Mouse (Mus musculus) MEL (cell line): ENCODE measurements around the gene Lcmt1. TPM values are rescaled to one million over a fixed set of nuclear protein-coding genes. Genes with fewer than 3 reads are reported as not detected.
A peak's percentile ranks its signal among the peaks of the same experiment; 100 is the strongest.

Source experiments
- DNase-seq: peaks from one replicate; pipeline ENCODE4 v3.0.0; 2011; ENCODE audit warnings: low read depth, low spot score
- H3K27ac ChIP-seq: 2 replicates; pipeline ENCODE4 v1.5.1; 2012; ENCODE audit warnings: low read depth, mild to moderate bottlenecking, control low read depth, low read length, moderate library complexity; ENCODE audit not compliant: control insufficient read depth
- H3K27me3 ChIP-seq, 2 experiments: fragments of 150-350 bp in 1 of 2; sonication (generic) in 1 of 2; 2 replicates each; pipeline ENCODE4 v1.6.1; 2012; ENCODE audit warnings: low read length in 2 of 2, mild to moderate bottlenecking in 2 of 2, improper control_type of control experiment in 1 of 2, moderate library complexity in 1 of 2; ENCODE audit not compliant: insufficient read depth in 2 of 2, control insufficient read depth in 1 of 2
- H3K36me3 ChIP-seq, 2 experiments: 2 replicates each; pipeline ENCODE4 v1.6.1; 2012 to 2014; ENCODE audit warnings: low read length in 2 of 2, improper control_type of control experiment in 1 of 2, inconsistent platforms in 1 of 2, mild to moderate bottlenecking in 1 of 2; ENCODE audit not compliant: insufficient read depth in 2 of 2, control insufficient read depth in 1 of 2
- H3K4me1 ChIP-seq, 2 experiments: fragments of 150-350 bp in 1 of 2; sonication (generic) in 1 of 2; 2 replicates each; pipeline ENCODE4 v1.6.1; 2012; ENCODE audit warnings: low read length in 2 of 2, improper control_type of control experiment in 1 of 2, mild to moderate bottlenecking in 1 of 2; ENCODE audit not compliant: insufficient read depth in 2 of 2, control insufficient read depth in 1 of 2
- H3K4me3 ChIP-seq, 2 experiments: fragments of 150-350 bp in 1 of 2; sonication (generic) in 1 of 2; 2 replicates each; pipeline ENCODE4 v1.5.1; 2012; ENCODE audit warnings: low read depth in 2 of 2, low read length in 2 of 2, mild to moderate bottlenecking in 2 of 2, moderate library complexity in 2 of 2, control low read depth in 1 of 2, improper control_type of control experiment in 1 of 2; ENCODE audit not compliant: control insufficient read depth in 1 of 2, insufficient read depth in 1 of 2
- H3K79me2 ChIP-seq: 2 replicates; pipeline ENCODE4 v1.6.1; 2012; ENCODE audit warnings: mild to moderate bottlenecking, low read length, moderate library complexity; ENCODE audit not compliant: control insufficient read depth, poor library complexity, insufficient read depth
- H3K9ac ChIP-seq: 2 replicates; pipeline ENCODE4 v1.6.1; 2012; ENCODE audit warnings: low read depth, mild to moderate bottlenecking, control low read depth, low read length, moderate library complexity; ENCODE audit not compliant: control insufficient read depth, poor library complexity, severe bottlenecking
- H3K9me3 ChIP-seq: fragments of 150-350 bp; sonication (generic); replicated peaks from 2 replicates; pipeline ENCODE4 v1.6.1; 2012; ENCODE audit warnings: mild to moderate bottlenecking, low read length, improper control_type of control experiment, moderate library complexity; ENCODE audit not compliant: insufficient read depth
- CHD2 ChIP-seq: IDR thresholded peaks from 2 replicates; pipeline ENCODE4 v1.6.1; 2011; ENCODE audit warnings: low read length, improper control_type of control experiment
- ELF1 ChIP-seq: IDR thresholded peaks from 2 replicates; pipeline ENCODE4 v1.6.1; 2014; ENCODE audit warnings: low read depth, mild to moderate bottlenecking, inconsistent platforms, low read length, improper control_type of control experiment, moderate library complexity
- GATA1 ChIP-seq: IDR thresholded peaks from 2 replicates; pipeline ENCODE4 v1.6.1; 2011; ENCODE audit warnings: low read depth, low read length, improper control_type of control experiment
- HCFC1 ChIP-seq: IDR thresholded peaks from 2 replicates; pipeline ENCODE4 v1.6.1; 2012; ENCODE audit warnings: low read depth, mild to moderate bottlenecking, inconsistent platforms, low read length, improper control_type of control experiment, moderate library complexity
- KAT2A ChIP-seq: conservative IDR thresholded peaks from 2 replicates; pipeline ENCODE4 v1.6.1; 2012; ENCODE audit warnings: low read depth, low read length, improper control_type of control experiment, inconsistent platforms
- MAX ChIP-seq: IDR thresholded peaks from 2 replicates; pipeline ENCODE4 v1.6.1; 2011; ENCODE audit warnings: low read length, improper control_type of control experiment
- MAZ ChIP-seq: IDR thresholded peaks from 2 replicates; pipeline ENCODE4 v1.6.1; 2012; ENCODE audit warnings: low read depth, mild to moderate bottlenecking, inconsistent platforms, low read length, improper control_type of control experiment
- MXI1 ChIP-seq: IDR thresholded peaks from 2 replicates; pipeline ENCODE4 v1.6.1; 2011; ENCODE audit warnings: mild to moderate bottlenecking, low read depth, low read length, improper control_type of control experiment
- MYC ChIP-seq: IDR thresholded peaks from 2 replicates; pipeline ENCODE4 v1.6.1; 2011; ENCODE audit warnings: low read depth, mild to moderate bottlenecking, low read length, improper control_type of control experiment, moderate library complexity
- NELFE ChIP-seq: IDR thresholded peaks from 2 replicates; pipeline ENCODE4 v1.6.1; 2011; ENCODE audit warnings: low read depth, low read length, improper control_type of control experiment
- NRF1 ChIP-seq: IDR thresholded peaks from 2 replicates; pipeline ENCODE4 v1.6.1; 2014; ENCODE audit warnings: low read depth, mild to moderate bottlenecking, inconsistent platforms, low read length, improper control_type of control experiment, moderate library complexity; ENCODE audit not compliant: poor library complexity, insufficient read depth, severe bottlenecking
- POLR2A ChIP-seq, 2 experiments: IDR thresholded peaks; 2 replicates each; pipeline ENCODE4 v1.6.1; 2011 to 2012; ENCODE audit warnings: low read length in 2 of 2, mild to moderate bottlenecking in 2 of 2, control low read depth in 1 of 2, improper control_type of control experiment in 1 of 2, low read depth in 1 of 2, moderate library complexity in 1 of 2; ENCODE audit not compliant: control insufficient read depth in 1 of 2, insufficient read depth in 1 of 2, poor library complexity in 1 of 2
- POLR2AphosphoS2 ChIP-seq: IDR thresholded peaks from 2 replicates; pipeline ENCODE4 v1.6.1; 2011; ENCODE audit warnings: low read length, improper control_type of control experiment
- RAD21 ChIP-seq: IDR thresholded peaks from 2 replicates; pipeline ENCODE4 v1.6.1; 2011; ENCODE audit warnings: mild to moderate bottlenecking, low read depth, low read length, improper control_type of control experiment
- RCOR1 ChIP-seq: IDR thresholded peaks from 2 replicates; pipeline ENCODE4 v1.6.1; 2012; ENCODE audit warnings: low read depth, mild to moderate bottlenecking, inconsistent platforms, low read length, improper control_type of control experiment
- SIN3A ChIP-seq: IDR thresholded peaks from 2 replicates; pipeline ENCODE4 v1.6.1; 2012; ENCODE audit warnings: low read length, improper control_type of control experiment, inconsistent platforms
- TBP ChIP-seq: IDR thresholded peaks from 2 replicates; pipeline ENCODE4 v1.8.0; 2011; ENCODE audit warnings: low read depth, low read length, improper control_type of control experiment
- TCF12 ChIP-seq: IDR thresholded peaks from 2 replicates; pipeline ENCODE4 v1.6.1; 2014; ENCODE audit warnings: low read depth, mild to moderate bottlenecking, inconsistent platforms, low read length, improper control_type of control experiment, moderate library complexity
- ZKSCAN1 ChIP-seq: IDR thresholded peaks from 2 replicates; pipeline ENCODE4 v1.6.1; 2012; ENCODE audit warnings: low read depth, mild to moderate bottlenecking, inconsistent platforms, low read length, improper control_type of control experiment, moderate library complexity
- ZMIZ1 ChIP-seq: IDR thresholded peaks from 2 replicates; pipeline ENCODE4 v1.6.1; 2012; ENCODE audit warnings: low read depth, mild to moderate bottlenecking, inconsistent platforms, low read length, improper control_type of control experiment, moderate library complexity
- ZNF384 ChIP-seq: IDR thresholded peaks from 2 replicates; pipeline ENCODE4 v1.6.1; 2012; ENCODE audit warnings: low read depth, mild to moderate bottlenecking, inconsistent platforms, low read length, improper control_type of control experiment
- polyA plus RNA-seq, 2 experiments: library from polyadenylated mRNA; stranded (reverse) in 1 of 2; unstranded in 1 of 2; fragments of >175 nt in 1 of 2; fragments of >200 nt in 1 of 2; gene quantifications; 2 replicates each; pipeline versions ENCODE4 v1.2.1 to v1.2.4; 2012; ENCODE audit warnings: low replicate concordance in 2 of 2, low read depth in 1 of 2; ENCODE audit not compliant: insufficient read length in 2 of 2, insufficient read depth in 1 of 2, missing spikeins in 1 of 2
- total RNA-seq: library from RNA; depleted of rRNA; stranded (reverse); fragments of 300-350 nt; gene quantifications from 2 replicates; pipeline ENCODE4 v1.2.3, GENCODE M21; 2012

Gene Lcmt1
- total and polyA plus RNA-seq, 3 experiments: 44.4 to 51.7 TPM; not detected in 1

DNA sequence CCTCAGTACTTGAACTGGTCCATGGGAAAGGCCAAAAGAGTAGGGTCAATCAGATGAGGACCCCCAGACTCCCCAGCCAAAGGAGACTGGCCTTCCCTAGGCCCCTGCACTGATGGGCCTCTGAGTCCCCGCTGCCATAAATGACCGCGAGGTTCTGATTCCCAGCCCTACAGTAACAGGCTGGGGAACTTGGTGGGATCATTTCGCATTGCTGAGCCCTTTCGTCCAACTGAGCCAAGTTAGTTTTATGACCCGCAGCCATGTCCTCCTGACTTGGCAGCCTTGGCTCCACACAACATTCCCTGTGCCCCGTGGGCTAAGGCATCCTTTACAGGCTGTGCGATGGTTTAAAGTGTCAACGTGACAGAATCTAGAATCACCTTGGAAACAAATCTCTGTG is 1.1 kb downstream of the Lcmt1 start:
- H3K4me1 ChIP-seq: peaks cover 7 to 29% of the 10 kb centered on the region in 2 experiments; a peak in 3 of 4 replicates
- peaks cover 0 to 23% of the 10 kb centered on the region in 2 experiments; a peak in 2 of 4 replicates for H3K36me3 ChIP-seq
- no peak overlapping the region for H3K27ac ChIP-seq
- H3K9me3 ChIP-seq: no peaks in the 10 kb centered on the region
- DNase-seq: no peak
- H3K4me3 ChIP-seq: no peak overlapping the region
- H3K9ac ChIP-seq: no peak overlapping the region
- no peaks in the 10 kb centered on the region for H3K27me3 ChIP-seq
- TF ChIP-seq NRF1: no peak
- no peak for TF ChIP-seq RCOR1
- no peak for TF ChIP-seq MAX
- H3K79me2 ChIP-seq: peaks cover 13% of the 10 kb centered on the region

DNA sequence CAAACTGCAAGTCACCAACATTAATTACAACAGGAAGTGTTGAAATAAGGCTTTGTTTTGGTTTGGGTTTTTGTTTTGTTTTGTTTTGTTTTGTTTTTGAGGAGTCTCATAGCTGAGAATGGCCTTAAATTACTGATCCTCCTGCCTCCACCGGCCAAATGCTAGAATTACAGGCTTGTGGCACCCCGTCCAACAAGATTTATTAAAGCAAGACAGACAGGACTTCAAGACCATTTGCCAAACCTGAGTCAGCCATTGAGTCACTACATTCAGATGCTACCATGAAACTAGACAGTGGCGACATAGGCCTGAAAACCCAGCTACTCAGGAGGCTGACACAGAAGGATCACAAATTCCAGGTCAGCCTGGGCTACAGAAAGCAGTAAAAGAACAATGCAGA is 1.9 kb downstream of the Lcmt1 start:
- peaks cover 6 to 24% of the 10 kb centered on the region in 2 experiments; a peak in 3 of 4 replicates for H3K4me1 ChIP-seq
- H3K9me3 ChIP-seq: no peaks in the 10 kb centered on the region
- peaks cover 0 to 19% of the 10 kb centered on the region in 2 experiments; a peak in 2 of 4 replicates for H3K36me3 ChIP-seq
- no peak overlapping the region for H3K27ac ChIP-seq
- TF ChIP-seq MYC: no peak
- TF ChIP-seq ZMIZ1: no peak
- TF ChIP-seq CHD2: no peak
- TF ChIP-seq ZKSCAN1: no peak
- TF ChIP-seq GATA1: no peak
- TF ChIP-seq MXI1: no peak
- TF ChIP-seq, all 39 proteins: peak for 0
- Histone ChIP-seq H3K79me2 (peaks cover 13% of the 10 kb centered on the region), H3K4me3 (no peak overlapping the region), H3K9ac (no peak overlapping the region), H3K27me3 (no peaks in the 10 kb centered on the region)
- DNase-seq: no peak

DNA sequence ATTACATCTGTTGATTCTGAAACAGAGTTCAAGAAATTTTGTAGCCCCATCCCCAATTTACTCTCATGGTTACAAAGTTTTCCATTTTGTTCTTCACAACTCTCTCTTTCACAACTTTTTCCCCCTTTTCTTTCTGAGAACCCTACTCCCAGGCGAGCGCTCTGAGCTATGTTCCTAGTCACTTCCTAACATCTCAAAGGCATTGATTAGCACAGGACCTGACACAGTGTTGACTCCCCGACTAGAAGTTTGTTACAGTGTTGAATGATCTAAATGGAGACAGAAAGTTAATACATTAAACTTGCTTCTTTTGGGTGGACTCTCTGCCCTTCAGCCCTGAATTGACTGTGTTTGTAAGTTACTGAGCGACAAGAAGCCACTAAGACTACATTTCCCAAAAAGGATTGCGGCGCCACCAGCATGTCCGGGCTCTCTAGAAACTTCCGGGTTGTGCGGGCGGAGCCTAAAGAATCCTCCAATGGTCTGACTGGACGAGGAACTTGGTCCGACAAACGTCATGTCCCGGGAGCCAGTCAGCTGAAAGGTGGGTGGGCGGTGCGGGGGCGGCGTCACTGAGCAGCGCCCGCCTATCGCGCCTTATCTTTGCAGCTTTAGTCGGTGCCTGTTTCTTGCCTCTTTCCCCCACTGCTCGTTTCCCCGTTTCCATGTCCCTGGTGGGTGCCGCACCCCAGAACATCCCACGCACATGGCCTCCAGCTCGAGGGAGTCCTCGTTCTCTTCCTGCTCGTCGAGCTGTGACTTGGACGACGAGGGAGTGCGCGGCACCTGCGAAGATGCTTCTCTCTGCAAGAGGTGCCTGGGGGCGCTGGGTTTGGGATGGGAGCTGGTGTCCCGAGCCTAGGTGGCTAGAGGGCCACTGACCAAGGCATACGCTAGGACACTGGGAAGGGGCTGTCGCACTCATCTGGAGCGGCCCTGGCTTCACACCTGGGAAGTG is 8.1 kb downstream of the Lcmt1 start:
- Histone ChIP-seq H3K27ac (peak overlapping the region; percentile 53), H3K36me3 (peaks cover 0 to 5% of the 10 kb centered on the region in 2 experiments; a peak in 3 of 4 replicates), H3K4me1 (peaks cover 3 to 11% of the 10 kb centered on the region in 2 experiments; a peak in 2 of 4 replicates), H3K9ac (peak overlapping the region; percentile 76), H3K79me2 (peaks cover 29% of the 10 kb centered on the region), H3K27me3 (no peaks in the 10 kb centered on the region), H3K4me3 (peak overlapping the region; percentile 73 to 91), H3K9me3 (no peaks in the 10 kb centered on the region)
- TF ChIP-seq MXI1 (peak; percentile 85), KAT2A (peak; percentile 92), POLR2A (IDR thresholded peaks at IDR 0.05; ENCODE audit: control insufficient read depth in 1 of 2, insufficient read depth in 1 of 2, low read depth in 1 of 2, low read length in 2 of 2, poor library complexity in 1 of 2) (peak; percentile 43 to 87; a peak in 2 of 4 replicates), ZMIZ1 (peak; percentile 63), CHD2 (peak; percentile 55; the same call in 1 of the 2 replicates), MAZ (0 out of 2 replicates have a peak, but pooled peaks have one; percentile 8), RAD21 (no peak), GATA1 (peak; percentile 76), NRF1 (no peak), HCFC1 (peak; percentile 99), POLR2AphosphoS2 (peak; percentile 75), ZNF384 (no peak), ZKSCAN1 (no peak), MAX (peak; percentile 75), ELF1 (peak; percentile 99), SIN3A (peak; percentile 85), TCF12 (peak; percentile 65), TBP (peak; percentile 78), NELFE (peak; percentile 86)
- DNase-seq: peak; percentile 99
